Mouse (Mus musculus) retina, adult 2 months (tissue): ENCODE results near the gene Pdik1l.
A peak's percentile ranks its signal among the peaks of the same experiment; 100 is the strongest.

Experiments
- DNase-seq: peaks from one replicate; pipeline ENCODE4 v3.0.0-alpha.2; 2012; ENCODE audit warnings: low read depth, low spot score

Gene Pdik1l

DNA sequence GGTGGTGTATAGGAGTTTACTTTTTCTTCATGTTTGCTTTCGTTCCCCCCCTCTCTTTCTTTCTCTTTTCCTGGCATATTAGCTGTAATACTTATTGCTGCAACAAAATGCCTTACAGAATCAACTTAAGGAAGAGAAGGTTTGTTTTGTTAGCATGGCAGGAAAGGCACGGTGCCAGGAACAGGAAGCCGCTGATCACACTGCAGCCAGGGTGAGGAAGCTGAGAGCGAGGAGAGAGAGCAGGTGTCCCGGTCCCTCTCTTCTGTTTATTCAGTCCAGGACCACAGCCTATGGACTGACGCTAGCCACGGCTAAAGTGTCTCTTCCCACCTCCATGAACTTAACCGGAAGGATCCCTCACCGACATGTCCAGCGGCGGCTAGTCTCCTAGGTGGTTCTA lies 29.3 kb downstream of the Pdik1l start:
- no peak for DNase-seq

DNA sequence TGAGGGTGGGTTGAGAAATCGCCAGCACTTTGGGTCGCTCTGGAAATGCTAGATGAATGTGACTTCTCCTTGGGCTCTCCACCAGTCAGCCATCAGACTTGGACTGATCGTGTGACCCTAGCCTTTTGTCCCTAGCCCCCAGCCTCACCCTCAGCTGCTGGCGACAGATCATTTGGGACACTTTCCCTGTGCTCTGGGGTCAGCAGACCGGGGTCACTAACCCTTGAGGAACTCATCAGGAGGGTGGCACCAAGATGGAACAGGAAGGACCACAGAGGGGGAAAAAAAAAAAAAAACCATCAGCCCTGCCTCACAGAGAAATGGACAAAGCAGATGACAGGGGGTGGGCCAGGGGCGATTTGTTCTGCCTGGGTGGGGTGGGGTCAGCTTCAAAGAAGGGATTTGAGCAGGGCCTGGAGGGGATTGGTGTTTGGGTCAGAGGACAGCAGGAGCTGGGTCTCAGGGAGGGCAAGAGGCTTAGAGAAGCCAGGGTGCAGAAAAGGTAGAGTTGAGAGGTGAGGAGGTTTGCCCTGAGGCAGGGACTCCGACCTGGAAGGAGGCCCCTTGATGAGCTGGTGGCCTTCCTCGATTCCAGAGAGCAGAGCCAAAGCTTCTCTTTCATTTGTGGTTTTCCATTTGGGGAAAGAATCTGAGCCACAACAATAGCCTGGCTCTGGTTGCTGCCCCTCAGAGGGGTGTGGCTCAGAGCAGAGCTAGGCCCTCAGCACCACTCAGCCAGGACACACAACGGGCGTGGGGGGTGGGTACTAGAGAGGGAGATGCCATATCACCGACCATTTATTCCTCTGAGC lies 30.3 kb downstream of the Pdik1l start:
- no peak for DNase-seq

DNA sequence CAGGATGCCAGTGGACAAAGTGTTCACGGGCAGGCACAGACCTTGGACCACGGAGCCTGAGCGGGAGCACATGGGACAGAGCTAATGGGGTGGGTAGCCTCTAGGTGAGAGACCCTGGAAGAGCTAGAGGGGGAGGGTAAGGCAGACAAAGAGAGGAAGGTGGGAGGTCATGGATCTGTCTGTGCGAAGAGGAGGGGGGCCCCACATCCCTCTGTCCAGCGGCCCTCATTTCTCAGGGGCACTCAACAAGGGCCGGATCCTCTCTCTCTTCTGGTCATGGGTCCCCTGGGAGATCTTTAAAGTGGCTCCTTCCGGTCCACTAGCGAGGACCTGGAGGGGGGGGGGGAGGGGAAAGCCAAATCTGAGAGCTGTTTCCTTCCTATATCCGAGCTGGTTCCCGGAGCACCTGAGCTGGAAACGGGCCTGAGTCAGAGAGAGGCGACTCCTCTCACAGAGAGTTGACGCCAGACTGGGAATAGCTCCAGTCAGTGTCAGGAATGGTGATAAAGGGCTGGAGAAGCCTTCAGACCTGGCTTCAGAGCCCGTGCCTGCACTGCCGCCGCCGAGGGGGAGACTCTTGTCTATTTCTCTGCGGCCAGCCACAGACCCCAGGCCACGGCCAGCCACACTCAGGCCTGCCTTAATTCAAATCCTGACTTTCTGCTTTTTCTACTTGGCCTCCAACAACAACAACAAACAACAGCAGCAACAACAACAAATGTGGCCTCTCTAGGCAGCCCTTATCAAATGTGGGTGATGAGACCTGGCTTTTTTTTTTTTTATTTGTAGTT lies 31.1 kb downstream of the Pdik1l start:
- no peak for DNase-seq

DNA sequence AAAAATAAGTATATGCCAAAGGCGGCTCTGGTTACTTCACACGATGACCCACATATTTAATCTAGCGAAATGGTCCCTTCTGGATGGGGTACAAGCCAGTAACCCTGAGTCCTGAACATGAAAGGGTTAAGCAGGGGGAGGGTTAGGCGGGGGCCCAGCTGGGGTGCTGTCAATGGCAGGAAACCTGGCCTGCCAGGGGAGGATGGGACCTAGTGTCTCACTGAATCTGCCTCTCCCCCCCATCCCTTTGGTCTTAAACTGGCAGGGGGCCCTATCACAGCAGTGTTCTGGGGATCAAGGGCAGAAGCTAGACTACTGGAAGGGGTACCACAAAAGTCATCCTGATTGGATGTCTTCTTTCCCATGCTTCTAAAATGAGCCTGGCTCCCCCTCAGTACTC lies 31.8 kb downstream of the Pdik1l start:
- DNase-seq = no peak

DNA sequence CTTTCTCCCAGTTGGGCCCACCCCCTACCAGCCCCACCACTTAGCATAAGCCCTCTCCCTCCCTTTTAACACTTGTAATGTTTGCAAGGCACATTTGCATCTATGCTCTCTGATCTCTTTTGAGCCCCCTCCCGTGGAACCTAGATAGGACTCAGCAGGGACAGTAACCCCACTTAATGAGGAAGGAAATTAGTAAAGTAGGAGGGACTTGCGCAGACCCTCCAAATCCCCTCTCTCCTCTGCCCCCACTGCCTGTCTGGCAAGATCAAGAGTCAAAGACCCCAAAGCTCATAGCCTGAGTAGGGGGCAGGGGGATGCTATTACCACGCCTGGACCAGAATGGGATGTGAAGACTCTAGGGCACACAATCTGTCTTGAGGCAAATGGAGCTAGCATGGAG lies 32.9 kb downstream of the Pdik1l start:
- DNase-seq = no peak

DNA sequence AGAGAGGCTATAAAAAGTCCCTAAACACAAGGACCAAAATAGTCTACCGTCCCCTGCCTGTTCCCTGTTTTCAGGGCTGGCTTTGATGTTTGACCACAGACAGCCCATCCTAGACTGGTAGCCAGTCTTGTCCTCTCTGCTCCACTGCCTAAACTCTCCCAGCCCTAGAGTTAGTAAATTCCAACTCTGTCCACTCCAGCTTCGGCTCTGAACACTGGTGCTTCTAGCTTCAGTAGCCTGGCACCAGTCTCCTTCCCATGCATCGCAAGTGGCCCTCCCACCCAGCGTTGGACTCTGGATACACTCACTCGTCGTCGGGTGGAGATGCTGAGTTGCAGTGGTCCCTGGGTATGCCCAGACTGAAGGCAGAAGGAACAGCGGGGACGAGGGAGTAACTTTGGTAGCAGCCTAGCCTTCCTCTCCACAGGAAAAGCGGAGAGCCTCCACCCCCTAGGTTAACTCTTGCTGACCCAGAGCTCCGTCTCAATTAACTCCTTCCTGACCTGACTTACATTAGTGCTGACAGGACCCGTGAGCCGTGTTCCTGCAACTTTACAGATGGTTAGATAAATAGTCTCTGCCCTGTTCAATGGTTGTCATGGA lies 33.9 kb downstream of the Pdik1l start, which contains the start of gene Grrp1:
Gene Grrp1, minus strand, starts transcription at position 385 of the 603 bp plus-strand sequence.
- no peak for DNase-seq

DNA sequence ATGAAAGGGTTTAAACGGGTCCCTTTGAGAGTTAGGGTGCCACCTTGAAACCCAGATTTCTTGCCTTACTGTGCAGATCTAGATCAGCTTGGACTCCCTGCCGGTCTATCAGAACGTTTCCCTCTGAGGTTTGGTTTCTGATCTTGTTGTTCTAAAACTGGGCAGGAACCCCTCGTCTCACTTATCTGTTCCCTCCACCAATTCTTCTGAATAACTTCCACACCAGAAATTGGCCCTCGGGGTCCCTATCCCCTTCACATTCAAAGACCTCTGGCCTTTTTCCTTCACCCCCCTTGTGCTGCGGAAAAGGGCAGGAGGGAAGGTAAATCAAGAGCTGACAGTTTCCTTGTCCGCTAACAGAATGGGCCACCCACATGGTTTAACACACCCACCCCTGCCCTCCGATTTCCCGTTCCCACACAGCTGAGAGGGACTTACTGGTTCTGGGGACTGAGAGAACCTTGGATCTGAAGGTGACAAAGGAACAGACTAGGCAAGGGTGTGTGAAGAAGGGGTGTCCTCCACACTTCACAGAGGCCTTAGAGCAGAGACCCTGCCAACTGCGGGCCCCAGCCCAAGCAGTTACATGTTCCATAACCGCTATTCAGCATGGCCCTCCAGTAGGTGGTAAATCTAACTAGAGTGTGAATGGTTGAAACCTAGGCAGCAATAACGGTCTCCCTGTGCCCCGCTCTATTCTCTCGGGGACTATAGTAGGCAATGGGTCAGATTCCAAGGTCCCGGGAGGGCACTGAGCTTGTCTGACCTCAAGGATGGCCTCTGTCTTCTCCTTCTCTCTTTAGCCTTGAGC lies 34.6 kb downstream of the Pdik1l start:
- no peak for DNase-seq

DNA sequence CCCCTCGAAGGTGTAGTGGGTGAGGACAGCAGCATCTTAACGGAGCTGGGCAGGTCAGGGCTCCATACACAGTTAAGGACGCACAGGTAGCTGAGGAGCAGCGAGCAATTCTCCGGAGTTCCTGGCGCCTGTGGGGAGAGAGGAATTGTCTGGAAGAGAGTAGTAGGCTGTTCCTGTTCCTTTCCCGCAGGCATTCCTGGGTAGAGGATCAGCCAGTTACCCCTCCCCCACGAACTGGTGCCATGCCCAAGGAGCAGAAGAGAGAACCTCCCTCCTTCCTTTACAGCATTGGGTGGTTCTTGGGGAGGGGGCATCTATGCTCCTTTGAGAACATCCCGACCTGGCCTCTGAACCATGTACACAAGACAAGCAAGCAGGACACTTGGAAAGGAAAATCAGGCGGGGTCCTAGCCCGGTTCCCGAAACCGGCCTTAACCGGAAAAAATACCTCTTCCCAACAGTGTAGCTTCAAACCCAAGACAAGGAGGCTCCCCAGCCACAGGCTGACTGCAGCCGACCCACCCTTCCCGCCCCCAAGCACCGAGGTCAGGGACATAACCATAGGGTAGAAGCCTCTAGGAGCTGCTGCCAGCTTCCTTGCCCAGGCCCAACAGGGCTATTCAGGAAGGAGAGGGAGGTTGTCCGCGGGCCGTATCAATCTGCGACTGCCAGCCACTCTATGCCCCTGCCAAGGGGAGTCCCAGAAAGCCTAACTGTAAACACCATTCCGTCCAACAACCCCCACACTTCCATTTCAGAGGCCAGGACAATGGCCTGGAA lies 35.4 kb downstream of the Pdik1l start:
- no peak for DNase-seq

DNA sequence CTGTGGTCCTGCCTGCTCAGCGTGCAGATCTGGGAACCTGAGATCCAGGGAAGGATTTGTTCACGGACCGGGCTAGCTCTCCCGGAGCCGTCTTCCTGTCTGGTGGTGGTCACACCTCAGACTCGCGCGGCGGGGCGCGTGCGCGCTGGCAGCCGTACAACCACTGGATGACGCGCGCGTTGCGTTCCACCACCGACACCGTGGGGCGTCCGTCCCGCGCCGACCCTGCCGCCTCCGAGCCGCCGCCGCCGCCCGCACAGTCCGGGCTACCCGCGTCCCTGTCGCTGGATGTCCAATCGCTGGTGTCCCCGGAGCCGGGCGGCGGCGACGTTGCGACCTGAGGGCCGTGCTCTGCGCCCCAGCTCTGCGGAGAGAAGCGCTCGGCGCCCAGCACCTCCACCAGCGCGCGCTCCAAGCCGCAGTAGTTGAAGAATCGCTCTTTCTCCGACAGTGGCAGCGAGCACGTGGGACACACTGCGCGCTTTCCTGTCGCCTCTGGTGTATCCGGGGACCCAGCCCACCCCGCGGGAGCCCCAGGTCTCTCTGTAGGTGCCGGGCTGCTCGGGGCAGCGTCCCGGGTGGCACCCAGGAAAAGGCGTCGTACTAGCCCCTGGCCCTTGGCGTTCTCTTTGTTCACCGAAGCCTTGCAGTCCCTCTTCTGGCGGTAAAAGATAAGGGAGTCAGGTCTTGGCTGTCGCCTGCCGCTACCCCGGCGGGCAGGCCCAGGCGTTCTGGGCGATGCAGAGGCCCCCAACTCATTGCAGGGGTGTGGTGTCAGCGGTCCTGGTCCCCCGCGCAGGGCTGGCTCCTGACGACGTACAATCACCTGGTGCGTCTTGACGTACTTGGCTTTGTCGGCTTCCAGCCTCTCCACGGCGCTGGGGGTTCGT lies 36.2 kb downstream of the Pdik1l start:
- DNase-seq = no peak

DNA sequence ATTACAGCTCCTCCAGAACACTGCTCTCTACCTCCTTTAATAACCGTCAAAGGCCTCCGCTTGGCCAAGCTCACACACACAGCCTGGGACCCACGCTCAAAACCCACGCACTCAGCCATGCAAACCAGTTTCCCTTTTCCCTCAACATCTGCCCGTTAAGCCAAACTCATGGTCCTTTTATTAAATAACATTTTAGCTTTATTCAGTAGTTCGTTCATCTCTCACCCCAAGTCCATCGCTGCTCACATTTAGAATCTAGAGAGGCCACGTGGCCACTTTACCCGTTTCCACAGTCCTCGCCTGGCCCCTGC lies 36.8 kb downstream of the Pdik1l start:
- DNase-seq = no peak

DNA sequence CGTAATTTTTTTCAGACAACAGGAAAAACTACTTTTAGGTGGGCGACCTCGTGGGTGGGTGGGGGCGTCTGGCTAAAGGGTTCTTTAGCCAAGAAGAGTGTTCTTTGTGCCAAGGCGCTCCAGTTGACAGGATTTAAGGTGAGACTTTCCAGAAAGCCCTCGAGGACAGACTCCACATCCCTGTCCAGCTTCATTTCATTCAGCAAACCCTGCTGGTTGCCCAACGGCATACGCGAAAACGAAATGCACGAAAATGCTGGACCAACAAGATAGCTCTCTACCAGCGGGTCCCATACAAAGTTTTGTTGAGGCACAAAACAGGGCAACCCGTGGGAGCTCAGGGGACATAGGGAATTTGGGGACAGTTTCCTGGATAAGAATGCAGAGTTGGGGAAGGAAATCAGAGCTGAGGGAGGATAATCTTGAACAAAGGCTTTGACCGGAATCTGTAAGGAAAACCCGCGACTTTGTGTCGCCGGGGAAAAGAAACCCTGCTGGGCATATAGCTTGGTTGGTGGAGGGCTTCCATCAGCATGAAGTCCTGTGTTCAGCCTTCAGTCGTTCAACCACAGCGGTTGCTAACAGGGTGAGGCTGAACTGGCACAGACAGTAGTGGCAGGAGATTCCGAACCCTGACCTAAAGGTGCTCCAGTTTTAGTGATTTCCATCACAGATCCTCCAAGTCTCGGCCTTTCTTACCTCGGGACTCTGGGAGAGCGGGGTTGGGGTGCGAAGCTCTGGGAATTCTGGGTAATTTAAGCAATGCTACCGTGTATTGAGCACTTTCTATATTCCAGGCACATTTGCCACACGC lies 37.4 kb downstream of the Pdik1l start:
- no peak for DNase-seq

DNA sequence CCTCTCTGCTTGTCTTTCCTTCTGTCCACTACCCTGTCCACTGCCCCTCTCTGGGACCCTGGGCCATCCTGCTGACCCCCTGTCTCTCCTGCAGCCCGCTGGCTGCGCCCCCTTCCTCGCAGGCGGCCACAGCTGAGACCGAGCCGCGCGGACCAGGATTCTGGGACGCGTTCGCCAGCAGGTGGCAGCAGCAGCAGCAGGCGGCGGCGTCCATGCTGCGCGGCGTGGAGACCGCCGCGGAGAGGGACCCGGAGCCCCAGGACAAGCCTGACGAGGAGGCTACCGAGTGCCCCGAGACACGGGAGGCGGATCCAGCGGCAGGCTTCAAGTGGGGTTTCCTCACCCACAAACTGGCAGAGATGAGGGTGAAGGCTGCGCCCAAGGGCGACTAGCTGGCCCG lies 38.0 kb downstream of the Pdik1l start:
- no peak for DNase-seq

DNA sequence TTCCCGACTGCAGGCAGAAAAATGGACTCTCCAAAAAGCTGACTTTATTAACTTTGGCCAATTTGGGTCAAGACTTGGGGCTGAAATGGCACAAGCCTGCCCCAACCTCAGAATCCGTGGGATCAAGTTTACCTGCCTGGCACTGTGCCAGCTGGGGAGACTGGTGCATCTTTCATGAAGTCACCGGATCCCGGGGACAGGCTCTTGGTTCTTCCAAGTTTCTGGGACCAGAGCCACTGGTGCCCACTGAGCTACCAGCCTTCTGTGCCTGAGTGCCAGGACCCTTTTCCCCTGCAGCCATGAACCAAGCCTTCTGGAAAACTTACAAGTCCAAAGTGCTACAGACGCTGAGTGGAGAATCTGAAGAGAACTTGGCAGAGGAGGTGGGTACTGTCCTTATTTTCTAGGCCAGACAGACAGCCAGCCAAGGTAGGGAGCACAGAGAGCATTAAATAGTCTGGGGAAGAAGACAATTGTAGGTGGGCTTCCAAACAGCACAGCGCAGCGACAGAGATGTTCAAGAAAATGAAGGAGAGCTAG lies 40.9 kb downstream of the Pdik1l start, which contains the start of gene Gm30191:
Gene Gm30191, plus strand, starts transcription at position 217 of the 540 bp plus-strand sequence.
- no peak for DNase-seq

DNA sequence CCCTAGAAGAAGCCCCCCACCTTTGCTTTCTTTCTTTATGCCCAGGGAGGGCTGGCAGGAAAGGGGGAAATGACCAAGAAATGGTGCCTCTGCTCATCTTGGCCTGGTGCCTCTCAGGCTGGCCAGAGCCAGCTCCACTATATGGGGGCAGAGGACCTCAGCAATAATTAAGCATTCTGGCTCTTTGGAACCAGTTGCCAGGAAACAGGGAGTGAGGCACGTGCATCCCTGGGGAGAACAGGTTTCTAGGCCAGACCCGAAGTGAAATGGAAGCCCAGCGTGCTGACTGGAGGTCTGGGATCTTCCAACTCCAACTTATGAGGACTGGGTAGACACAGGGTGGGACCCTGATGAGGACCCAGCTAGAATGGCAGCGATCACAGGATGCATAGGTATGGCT lies 41.4 kb downstream of the Pdik1l start:
- DNase-seq = no peak

DNA sequence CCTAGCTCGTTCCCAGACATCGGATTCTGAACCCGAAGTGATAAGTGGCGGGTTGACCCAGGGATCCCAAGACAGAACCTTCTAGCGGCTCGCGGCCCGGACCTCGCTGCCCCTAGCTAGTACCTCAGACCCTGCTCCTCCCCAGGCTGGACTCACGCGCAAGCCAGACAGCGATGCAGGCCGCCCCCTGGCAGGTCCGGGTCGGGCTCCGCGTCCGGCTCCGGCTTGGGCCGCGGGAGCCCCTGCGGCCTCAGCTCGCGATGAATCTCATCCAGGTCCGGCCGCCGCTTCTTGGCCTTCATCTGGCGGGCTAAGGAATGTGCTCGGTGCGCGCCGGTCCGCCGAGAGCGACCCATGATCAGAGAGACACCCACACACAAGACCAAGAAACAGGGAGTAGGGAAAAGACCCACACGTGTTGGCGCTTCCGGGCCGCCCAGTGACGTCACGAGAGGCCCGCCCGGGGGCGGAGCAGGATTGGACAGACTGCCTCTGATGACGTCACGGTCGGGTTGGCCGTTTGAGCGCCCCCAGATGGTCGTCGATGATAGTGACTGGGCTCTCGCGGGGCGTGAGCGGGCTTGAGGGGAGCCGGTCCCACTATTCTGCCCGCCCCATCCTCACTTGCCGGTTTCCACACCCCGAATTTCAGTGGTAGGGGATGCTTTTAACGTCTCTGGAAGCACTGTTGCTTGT lies 42.4 kb downstream of the Pdik1l start, which contains the start of gene Zfp593:
Gene Zfp593, minus strand, starts transcription at position 445 of the 696 bp plus-strand sequence.
- DNase-seq = peak; percentile 72

DNA sequence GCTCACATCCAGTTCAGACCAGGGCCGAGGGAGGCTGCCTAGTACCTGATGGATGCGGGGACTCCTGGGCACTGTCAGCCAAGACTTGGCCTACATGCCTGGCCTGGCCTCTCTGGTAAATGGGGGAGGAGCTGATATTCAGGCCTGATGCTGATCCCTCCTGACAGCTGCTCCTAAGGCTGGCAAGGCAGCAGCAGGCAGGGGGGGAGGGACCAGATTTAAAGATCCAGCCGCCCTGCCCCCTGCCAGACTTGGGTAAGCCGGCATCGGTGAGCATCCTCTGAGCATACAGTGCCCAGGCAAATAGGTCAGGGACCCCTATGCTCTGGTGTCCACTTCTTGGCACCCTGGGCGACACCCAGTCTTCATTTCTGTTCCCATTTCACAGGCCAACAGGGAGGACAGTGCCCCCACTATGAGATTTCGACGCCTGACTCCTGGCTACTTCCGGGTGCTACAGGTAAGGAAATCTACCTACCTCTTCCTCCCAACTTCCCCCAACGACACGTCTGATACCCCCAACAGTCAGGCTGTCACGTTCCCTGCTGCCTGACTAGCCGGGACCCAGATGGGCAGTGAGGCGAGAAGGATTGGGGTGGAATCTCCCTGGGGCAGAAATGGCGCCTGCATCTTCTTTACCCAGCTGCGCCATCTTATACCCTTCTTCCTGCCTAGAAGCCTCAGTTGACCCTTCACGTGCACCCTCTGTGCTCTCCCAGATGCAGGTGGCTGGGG lies 44.0 kb downstream of the Pdik1l start, which contains the start of gene E130218I03Rik:
Gene E130218I03Rik, plus strand, starts transcription at position 147 of the 735 bp plus-strand sequence.
- DNase-seq = peak; percentile 93

DNA sequence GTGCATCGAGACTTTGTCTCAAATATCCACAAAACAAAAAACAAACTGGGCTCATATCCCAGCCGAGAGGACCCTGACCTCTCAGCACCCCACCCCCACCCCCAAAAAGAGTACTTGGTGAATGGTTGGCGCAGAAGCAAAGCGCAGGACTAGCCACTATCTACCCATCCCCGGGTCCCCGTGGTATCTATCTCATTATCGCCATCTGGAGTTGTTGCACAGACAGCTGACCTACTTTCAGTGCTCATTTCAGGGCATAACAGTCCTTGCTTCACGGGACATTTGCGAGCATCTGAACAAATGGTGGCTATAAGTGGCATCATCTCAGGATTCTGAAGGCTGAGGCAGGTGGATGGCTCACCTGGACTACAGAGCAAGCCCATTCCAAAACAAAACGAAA lies 49.0 kb downstream of the Pdik1l start:
- DNase-seq = no peak
